Mouse (Mus musculus) lung, embryonic 16.5 days (tissue): Measurements from ENCODE around the gene Col9a1. TPM values are rescaled to one million over a fixed set of nuclear protein-coding genes. Genes with fewer than 3 reads are reported as not detected.

ENCODE experiments used
- ATAC-seq: fragments of 200-750 bp; cut with Nextera tagmentation; 2 replicates; pipeline ENCODE4 v1.8.0; 2017; ENCODE audit warnings: low read depth, mild to moderate bottlenecking, moderate library complexity
- H3K27ac ChIP-seq: fragments of 300-500 bp; sonication (generic); 2 replicates; pipeline ENCODE4 v1.5.1; 2014; ENCODE audit warnings: mild to moderate bottlenecking, control low read depth, low read length
- H3K27me3 ChIP-seq: fragments of 300-500 bp; sonication (generic); 2 replicates; pipeline ENCODE4 v1.6.1; 2014; ENCODE audit warnings: low read depth, low read length, mixed read lengths; ENCODE audit not compliant: control insufficient read depth, insufficient read depth
- H3K36me3 ChIP-seq: fragments of 300-500 bp; sonication (generic); 2 replicates; pipeline ENCODE4 v1.6.1; 2014; ENCODE audit warnings: low read length; ENCODE audit not compliant: control insufficient read depth, insufficient read depth
- H3K4me1 ChIP-seq: fragments of 300-500 bp; sonication (generic); replicated peaks from 2 replicates; pipeline ENCODE4 v1.6.1; 2014; ENCODE audit warnings: low read length, mixed read lengths; ENCODE audit not compliant: control insufficient read depth, insufficient read depth
- H3K4me2 ChIP-seq: fragments of 300-500 bp; sonication (generic); 2 replicates; pipeline ENCODE4 v1.6.1; 2014; ENCODE audit warnings: low read depth, low read length, control low read depth
- H3K4me3 ChIP-seq: fragments of 300-500 bp; sonication (generic); 2 replicates; pipeline ENCODE4 v1.5.1; 2014; ENCODE audit warnings: mild to moderate bottlenecking, low read length, control low read depth
- H3K9ac ChIP-seq: fragments of 300-500 bp; sonication (generic); 2 replicates; pipeline ENCODE4 v1.6.1; 2014; ENCODE audit warnings: low read length, control low read depth
- H3K9me3 ChIP-seq: fragments of 300-500 bp; sonication (generic); 2 replicates; pipeline ENCODE4 v1.6.1; 2016; ENCODE audit warnings: low read length; ENCODE audit not compliant: control insufficient read depth
- WGBS: fragments of 180-500 bp; shearing (Covaris S2); extraction: QIAGEN DNeasy Blood & Tissue Kit; methylation state at CpG from one replicate; pipeline ENCODE4 v1.1.7; 2014; 5-methylcytosine and 5-hydroxymethylcytosine counted together
- polyA plus RNA-seq: library from polyadenylated mRNA; unstranded; fragments of >200 nt; fragmentation: Nextera tagmentation; extraction: Ambion mirVana; gene quantifications from 2 replicates; pipeline ENCODE4 v1.2.1, GENCODE M21; 2015

Col9a1 gene
- polyA plus RNA-seq, 1 experiment from 2014 or later = 13.1 TPM

DNA sequence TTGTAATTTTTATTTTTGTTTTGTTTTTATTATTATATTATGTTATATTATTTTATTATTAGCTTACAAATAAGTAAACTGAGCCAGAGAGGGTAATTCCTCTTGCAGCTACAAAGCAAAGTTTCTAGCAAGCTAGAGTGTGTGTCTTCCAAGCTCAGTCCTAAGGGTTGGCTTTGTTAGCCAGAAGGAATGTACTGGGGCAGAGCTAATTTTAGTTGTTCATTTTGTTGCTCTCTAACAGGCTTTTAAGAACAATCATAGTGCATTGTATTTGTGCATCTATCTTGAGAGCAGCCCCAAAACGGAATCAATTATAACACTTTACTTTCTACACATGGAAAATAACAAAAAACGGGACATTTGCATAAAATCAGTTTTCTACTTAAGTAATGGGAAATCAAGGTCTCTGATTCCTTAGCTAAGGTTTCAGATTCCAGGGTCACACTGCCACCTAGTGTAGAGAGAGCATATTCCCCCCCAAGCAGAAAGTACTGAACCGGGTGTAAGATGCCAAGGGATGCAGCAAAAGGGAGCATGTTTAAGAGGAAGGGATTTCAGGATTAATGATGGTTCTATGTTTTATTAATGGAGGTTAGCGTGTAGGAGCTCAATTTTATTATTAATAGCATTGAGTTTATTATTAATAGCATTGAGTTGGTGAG is 6.1 kb upstream of the Col9a1 start:
- no peaks in the 10 kb centered on the region for H3K27me3 ChIP-seq
- H3K36me3 ChIP-seq = no peaks in the 10 kb centered on the region
- WGBS = under 1% methylated on average over 4 of the region's 4 CpGs
- H3K4me2 ChIP-seq = no peak overlapping the region
- ATAC-seq = no peak
- no peak overlapping the region for H3K27ac ChIP-seq
- no peak overlapping the region for H3K4me3 ChIP-seq
- H3K4me1 ChIP-seq = no peaks in the 10 kb centered on the region
- no peak overlapping the region for H3K9ac ChIP-seq
- no peaks in the 10 kb centered on the region for H3K9me3 ChIP-seq

DNA sequence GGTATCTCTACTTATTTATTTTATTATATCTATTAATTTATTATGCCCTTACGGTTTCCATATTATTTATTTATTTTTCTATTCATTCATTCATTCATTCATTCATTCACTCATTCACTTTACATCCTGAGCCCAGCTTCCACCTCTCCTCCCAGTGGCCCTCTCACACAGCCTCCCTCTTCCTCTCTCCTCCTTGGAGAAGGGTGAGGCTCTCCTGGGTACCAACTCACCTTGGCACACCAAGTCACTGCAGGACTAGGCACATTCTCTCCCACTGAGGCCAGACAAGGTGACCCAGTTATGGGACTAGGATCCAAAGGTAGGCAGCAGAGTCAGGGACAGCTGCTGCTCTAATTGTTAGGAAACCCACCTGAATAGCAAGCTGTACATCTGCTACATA is 5.5 kb upstream of the Col9a1 start:
- Histone ChIP-seq H3K4me3 (no peak overlapping the region), H3K27ac (no peak overlapping the region), H3K4me2 (no peak overlapping the region), H3K9me3 (no peaks in the 10 kb centered on the region), H3K9ac (no peak overlapping the region), H3K27me3 (no peaks in the 10 kb centered on the region), H3K4me1 (no peaks in the 10 kb centered on the region), H3K36me3 (no peaks in the 10 kb centered on the region)
- no peak for ATAC-seq
- WGBS = 36% methylated on average over 1 of the region's 1 CpGs

- Histone ChIP-seq H3K27ac (no peak overlapping the region), H3K4me1 (no peaks in the 10 kb centered on the region), H3K9me3 (no peaks in the 10 kb centered on the region), H3K27me3 (no peaks in the 10 kb centered on the region), H3K4me3 (no peak overlapping the region), H3K9ac (no peak overlapping the region), H3K36me3 (no peaks in the 10 kb centered on the region), H3K4me2 (no peak overlapping the region)
- WGBS = 34% methylated on average over 3 of the region's 3 CpGs
- no peak for ATAC-seq
Observed at GRCm38 (mm10) chr1:24172656-24173055, 4.8 kb upstream of the Col9a1 start.

DNA sequence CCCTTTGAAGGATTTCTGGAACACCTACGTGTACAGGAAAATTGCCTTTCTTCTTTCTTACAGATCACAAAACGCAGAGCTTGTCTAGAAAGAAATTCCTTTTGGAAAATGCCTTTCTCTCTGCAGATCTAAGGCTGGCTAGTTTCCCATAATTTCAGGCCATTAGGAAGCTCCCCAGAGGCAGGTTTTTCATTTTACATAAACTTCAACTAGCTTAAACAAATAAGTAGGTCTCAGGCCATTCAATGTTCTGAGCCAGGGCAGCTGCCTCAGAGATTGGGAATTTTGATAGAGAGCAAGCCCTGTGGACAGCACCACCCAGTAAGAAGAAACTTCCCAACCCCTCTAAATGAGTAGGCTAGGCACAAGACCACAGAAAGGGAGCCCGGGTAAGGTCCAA is 1.6 kb upstream of the Col9a1 start:
- Histone ChIP-seq H3K9ac (no peak overlapping the region), H3K36me3 (no peaks in the 10 kb centered on the region), H3K27me3 (no peaks in the 10 kb centered on the region), H3K9me3 (no peaks in the 10 kb centered on the region), H3K4me3 (no peak overlapping the region), H3K27ac (no peak overlapping the region), H3K4me1 (no peaks in the 10 kb centered on the region), H3K4me2 (no peak overlapping the region)
- 54% methylated on average over 3 of the region's 3 CpGs for WGBS
- no peak for ATAC-seq

DNA sequence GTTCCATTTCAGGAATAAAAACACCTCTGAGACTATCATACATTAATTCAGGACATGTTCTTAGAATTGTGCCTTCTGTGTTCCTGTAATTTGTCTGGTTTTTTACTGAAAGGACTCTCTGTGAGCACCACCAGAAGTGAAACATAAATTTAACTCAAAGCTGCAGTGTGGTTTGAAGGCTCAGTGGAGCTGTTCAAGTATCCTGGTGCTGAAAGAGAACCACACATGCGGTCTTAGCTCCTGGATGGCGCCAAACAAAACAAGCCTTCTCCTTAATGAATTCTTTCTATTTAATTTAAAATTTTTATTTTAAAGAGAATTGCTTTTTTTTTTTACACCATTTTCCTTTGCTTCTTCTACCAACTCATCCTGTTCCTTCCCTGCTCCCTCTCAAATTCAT is 2.4 kb downstream of the Col9a1 start:
- Histone ChIP-seq H3K27ac (no peak overlapping the region), H3K36me3 (no peaks in the 10 kb centered on the region), H3K27me3 (no peaks in the 10 kb centered on the region), H3K4me2 (no peak overlapping the region), H3K4me1 (no peaks in the 10 kb centered on the region), H3K9me3 (no peaks in the 10 kb centered on the region), H3K4me3 (no peak overlapping the region), H3K9ac (no peak overlapping the region)
- no peak for ATAC-seq
- WGBS = 65% methylated on average over 2 of the region's 2 CpGs

DNA sequence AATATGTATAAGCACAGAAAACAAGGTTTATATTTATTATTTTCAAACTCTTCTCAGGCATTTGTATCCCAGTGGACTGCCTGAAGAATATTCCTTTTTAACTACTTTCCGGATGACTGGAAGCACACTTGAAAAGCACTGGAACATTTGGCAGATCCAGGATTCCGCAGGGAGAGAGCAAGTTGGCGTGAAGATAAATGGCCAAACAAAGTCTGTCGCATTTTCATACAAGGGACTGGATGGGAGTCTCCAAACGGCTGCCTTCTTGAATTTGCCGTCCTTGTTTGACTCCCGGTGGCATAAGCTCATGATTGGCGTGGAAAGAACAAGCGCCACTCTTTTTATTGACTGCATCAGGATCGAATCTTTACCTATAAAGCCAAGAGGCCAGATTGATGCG is 7.6 kb downstream of the Col9a1 start:
- H3K27ac ChIP-seq = no peak overlapping the region
- no peaks in the 10 kb centered on the region for H3K27me3 ChIP-seq
- H3K4me1 ChIP-seq = no peaks in the 10 kb centered on the region
- H3K9ac ChIP-seq = no peak overlapping the region
- H3K4me3 ChIP-seq = no peak overlapping the region
- no peaks in the 10 kb centered on the region for H3K36me3 ChIP-seq
- no peak overlapping the region for H3K4me2 ChIP-seq
- WGBS = 82% methylated on average over 11 of the region's 11 CpGs
- no peak for ATAC-seq
- no peaks in the 10 kb centered on the region for H3K9me3 ChIP-seq

DNA sequence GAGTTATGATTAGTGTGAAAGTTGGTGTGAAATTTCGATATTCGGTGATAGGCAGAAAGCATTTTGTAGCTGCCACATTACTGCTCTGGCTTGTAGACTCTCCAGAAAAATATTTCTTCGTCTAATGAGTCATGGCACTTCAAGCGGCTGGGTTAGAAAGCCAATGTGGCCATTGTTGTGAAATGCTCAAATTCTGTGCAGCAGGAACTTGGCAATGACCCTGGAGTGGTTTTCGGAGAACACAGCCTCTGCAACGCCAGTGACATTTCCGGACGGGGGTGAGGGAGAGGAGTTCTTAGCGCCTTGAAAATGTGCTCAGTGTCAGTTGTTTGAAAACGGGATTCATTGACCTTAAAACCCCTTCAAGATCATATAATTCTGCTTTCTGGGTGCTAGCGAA is 9.6 kb downstream of the Col9a1 start:
- WGBS = 48% methylated on average over 11 of the region's 11 CpGs
- H3K27me3 ChIP-seq = no peaks in the 10 kb centered on the region
- ATAC-seq = no peak
- no peaks in the 10 kb centered on the region for H3K4me1 ChIP-seq
- no peak overlapping the region for H3K27ac ChIP-seq
- H3K4me2 ChIP-seq = no peak overlapping the region
- no peaks in the 10 kb centered on the region for H3K9me3 ChIP-seq
- no peak overlapping the region for H3K9ac ChIP-seq
- H3K36me3 ChIP-seq = no peaks in the 10 kb centered on the region
- H3K4me3 ChIP-seq = no peak overlapping the region

DNA sequence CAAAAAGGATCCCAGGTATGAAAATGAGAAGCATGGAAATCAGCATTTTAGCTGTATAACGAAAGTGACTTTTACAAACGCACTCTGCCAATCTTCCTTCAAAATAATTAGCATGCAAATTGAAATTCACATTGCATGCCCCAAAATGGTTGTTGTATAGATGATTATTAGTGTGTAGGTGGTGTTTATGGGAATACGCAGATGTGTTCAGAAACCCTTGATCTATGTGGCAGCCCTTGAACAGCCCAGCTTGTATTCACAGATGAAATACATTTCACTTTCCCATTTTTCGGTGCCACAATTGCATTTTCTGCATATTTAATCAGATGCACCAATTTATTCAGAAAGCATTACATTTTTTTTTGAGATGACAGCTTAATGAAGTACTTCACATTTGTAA is 14.3 kb downstream of the Col9a1 start:
- Histone ChIP-seq H3K36me3 (no peaks in the 10 kb centered on the region), H3K9me3 (no peaks in the 10 kb centered on the region), H3K4me2 (no peak overlapping the region), H3K4me3 (no peak overlapping the region), H3K27me3 (no peaks in the 10 kb centered on the region), H3K9ac (no peak overlapping the region), H3K27ac (no peak overlapping the region), H3K4me1 (peaks cover 4% of the 10 kb centered on the region)
- no peak for ATAC-seq
- 93% methylated on average over 4 of the region's 4 CpGs for WGBS

DNA sequence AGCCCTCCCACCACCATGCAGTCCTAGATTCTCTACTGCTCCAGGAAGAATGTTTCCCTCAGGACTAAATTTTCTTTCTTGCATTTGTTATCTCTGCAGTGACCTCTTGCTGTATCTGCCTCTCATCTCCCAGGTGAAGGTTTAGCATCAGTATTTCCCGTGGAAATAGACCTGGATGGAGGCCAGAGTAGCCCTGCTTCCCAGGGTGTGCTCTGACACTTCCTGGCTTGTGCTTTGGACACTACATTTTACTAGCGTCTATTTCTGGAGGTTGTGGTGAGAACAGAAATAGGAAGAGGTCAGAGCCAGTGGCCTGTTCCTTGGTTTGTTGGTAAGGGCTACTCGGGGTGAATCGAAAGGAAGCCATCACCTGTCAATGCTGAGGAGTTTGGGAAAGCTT is 16.7 kb downstream of the Col9a1 start:
- H3K27ac ChIP-seq = no peak overlapping the region
- H3K4me2 ChIP-seq = no peak overlapping the region
- no peaks in the 10 kb centered on the region for H3K36me3 ChIP-seq
- no peaks in the 10 kb centered on the region for H3K27me3 ChIP-seq
- H3K4me3 ChIP-seq = no peak overlapping the region
- no peak for ATAC-seq
- H3K9ac ChIP-seq = no peak overlapping the region
- no peaks in the 10 kb centered on the region for H3K9me3 ChIP-seq
- 38% methylated on average over 4 of the region's 4 CpGs for WGBS
- H3K4me1 ChIP-seq = peaks cover 4% of the 10 kb centered on the region
